Mouse (Mus musculus): ENCODE results near the gene Gucd1. TPM values are rescaled to one million over a fixed set of nuclear protein-coding genes. Genes with fewer than 3 reads are reported as not detected.

Gucd1 gene
- polyA plus RNA-seq, 1 experiment from 2014 or later, result 31.9 TPM

DNA sequence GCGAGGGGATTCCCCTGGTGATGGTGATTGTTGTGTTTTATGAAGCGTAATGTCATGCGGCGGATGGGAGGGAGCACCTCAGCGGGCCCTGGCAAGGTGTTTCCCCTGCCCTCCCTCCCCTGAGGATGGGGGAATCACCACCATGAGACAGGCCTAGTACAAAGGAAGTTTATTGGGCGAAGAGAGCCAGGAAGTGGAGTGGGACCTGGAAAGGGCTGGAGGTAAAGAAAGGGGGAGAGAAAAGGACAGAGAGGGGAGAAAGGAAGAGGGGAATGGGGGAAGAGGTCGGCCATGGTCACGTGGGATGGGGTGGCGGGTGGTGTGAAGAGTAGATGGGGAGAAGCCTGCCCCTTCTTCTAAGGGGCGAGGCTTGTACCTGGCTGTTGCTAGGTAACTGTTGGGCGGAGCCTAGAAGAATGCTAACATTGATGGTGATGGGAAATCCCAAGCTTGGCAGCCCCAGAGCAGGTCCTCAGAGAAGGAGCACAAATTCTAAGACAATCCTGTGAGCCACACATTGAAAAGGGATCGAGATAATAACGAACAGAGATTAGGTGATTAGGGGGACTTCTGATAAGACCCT is 71.2 kb downstream of the Gucd1 start:
- Histone ChIP-seq H3K4me3 (no peak overlapping the region), H3K9me3 (no peaks in the 10 kb centered on the region), H3K4me1 (peaks cover 49% of the 10 kb centered on the region), H3K36me3 (replicated peaks) (no peaks in the 10 kb centered on the region), H3K27ac (replicated peaks) (0 out of 2 replicates have a peak overlapping the region, but pooled peaks have one; percentile 4), H3K27me3 (replicated peaks; ENCODE audit: low read depth, poor library complexity, severe bottlenecking) (no peaks in the 10 kb centered on the region)
- DNase-seq (ENCODE audit: low spot score), result no peak
- WGBS, result 71% methylated on average over 13 of the region's 13 CpGs

DNA sequence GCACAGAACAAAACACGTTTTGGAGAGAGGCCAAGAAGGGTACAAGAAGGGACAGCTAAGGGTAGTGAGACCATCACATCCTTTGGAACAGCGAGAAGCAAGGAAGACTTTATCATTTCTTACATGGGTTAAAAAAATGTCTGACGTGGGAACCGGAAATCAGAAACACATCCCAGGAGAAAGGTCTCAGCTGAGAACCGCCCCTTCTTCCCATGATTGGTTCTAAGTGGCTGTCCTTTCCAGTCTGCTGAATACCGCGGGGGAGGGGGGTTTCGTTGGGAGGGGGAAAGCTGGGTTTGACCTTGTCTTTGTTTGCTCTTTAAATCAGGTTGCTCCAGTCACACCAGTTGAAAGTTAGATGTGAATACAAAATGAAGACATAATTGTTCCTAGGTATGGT is 72.7 kb downstream of the Gucd1 start:
- H3K27me3 ChIP-seq (replicated peaks; ENCODE audit: low read depth, poor library complexity, severe bottlenecking), result no peaks in the 10 kb centered on the region
- no peaks in the 10 kb centered on the region for H3K9me3 ChIP-seq
- H3K27ac ChIP-seq (replicated peaks), result peak overlapping the region; percentile 62
- H3K4me3 ChIP-seq, result peak overlapping the region; percentile 13; the same call in 1 of the 2 replicates
- 41% methylated on average over 8 of the region's 8 CpGs for WGBS
- no peaks in the 10 kb centered on the region for H3K36me3 ChIP-seq (replicated peaks)
- DNase-seq (ENCODE audit: low spot score), result peak; percentile 51
- H3K4me1 ChIP-seq, result peaks cover 47% of the 10 kb centered on the region

DNA sequence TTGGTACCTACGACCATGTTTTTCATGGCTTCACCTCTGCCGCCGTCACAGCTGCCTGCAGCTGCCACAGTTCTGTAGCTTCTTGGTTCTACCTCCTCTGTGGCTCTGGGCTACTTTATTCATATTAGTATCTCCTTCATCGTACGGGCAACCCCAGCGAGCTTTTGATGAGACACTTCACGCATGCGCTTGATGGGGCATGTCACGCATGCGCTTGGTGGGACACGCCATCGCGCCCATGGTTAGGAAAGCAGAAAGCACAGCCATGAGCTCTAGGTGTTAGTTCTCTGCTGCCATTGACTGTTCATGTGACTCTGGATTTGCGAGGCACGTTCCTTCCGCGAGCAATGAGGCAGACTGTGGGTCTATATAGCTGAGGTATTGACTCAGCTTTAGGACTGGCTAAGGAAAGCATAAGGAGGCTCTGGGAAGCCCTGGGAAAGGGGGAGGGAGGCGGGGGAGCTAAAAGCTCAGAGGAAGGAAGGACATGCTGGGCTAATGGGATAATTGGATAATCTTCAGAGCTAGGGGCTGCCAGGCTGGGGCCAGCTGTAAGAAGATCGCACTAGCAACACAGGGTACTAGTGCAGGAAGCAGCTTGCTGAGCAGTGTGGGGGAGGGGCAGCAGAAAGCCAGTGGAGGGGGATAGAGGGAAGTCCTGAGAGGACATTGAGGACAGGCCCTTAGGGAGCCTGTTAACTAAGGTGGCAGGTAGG is 73.5 kb downstream of the Gucd1 start:
- peak; percentile 83 for DNase-seq (ENCODE audit: low spot score)
- Histone ChIP-seq H3K27me3 (replicated peaks; ENCODE audit: low read depth, poor library complexity, severe bottlenecking) (no peaks in the 10 kb centered on the region), H3K9me3 (no peaks in the 10 kb centered on the region), H3K36me3 (replicated peaks) (no peaks in the 10 kb centered on the region), H3K27ac (replicated peaks) (peak overlapping the region; percentile 62; the same call in 1 of the 2 replicates), H3K4me3 (peak overlapping the region; percentile 13; the same call in 1 of the 2 replicates), H3K4me1 (peaks cover 44% of the 10 kb centered on the region)
- WGBS, result 67% methylated on average over 19 of the region's 19 CpGs

DNA sequence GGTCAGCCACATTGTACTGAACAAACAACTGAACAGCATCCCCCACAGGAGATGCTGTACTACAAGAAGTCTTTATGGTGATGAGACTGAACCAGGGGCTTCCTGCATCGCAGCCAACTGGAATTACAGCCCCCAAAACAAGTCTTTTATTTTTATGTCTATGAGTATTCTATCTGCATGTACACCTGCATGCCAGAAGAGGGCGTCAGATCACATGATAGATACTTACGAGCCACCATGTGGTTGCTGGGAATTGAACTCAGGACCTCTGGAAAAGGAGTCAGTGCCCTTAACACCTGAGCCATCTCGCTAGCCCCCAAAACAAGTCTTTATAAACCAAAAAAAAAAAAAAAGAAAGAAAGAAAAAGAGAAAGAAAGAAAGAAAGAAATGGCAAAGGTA is 74.8 kb downstream of the Gucd1 start:
- WGBS, result 78% methylated on average over 4 of the region's 4 CpGs
- no peak for DNase-seq (ENCODE audit: low spot score)
- no peak overlapping the region for H3K27ac ChIP-seq (replicated peaks)
- H3K36me3 ChIP-seq (replicated peaks), result no peaks in the 10 kb centered on the region
- H3K27me3 ChIP-seq (replicated peaks; ENCODE audit: low read depth, poor library complexity, severe bottlenecking), result no peaks in the 10 kb centered on the region
- no peaks in the 10 kb centered on the region for H3K9me3 ChIP-seq
- no peak overlapping the region for H3K4me3 ChIP-seq
- peaks cover 36% of the 10 kb centered on the region for H3K4me1 ChIP-seq

DNA sequence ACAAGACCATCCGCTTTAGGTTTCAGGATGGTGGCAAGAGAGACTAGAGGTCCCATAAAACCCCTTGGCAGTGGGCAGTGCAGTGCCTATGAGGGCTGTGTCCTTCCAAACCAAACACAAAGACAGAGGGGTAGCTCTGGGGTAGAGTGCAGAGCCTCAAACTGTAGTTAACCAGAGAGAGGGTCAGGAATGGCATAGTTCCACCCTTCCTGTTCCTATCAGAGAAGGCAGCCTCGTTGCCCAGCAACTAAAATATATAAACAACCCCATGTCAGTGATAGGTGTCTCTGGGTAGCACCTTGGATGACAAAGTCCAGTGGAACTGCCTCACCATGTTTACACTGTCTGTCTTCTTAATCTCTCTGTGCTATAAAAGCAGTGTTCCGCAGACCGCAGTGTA is 76.0 kb downstream of the Gucd1 start:
- Histone ChIP-seq H3K27me3 (replicated peaks; ENCODE audit: low read depth, poor library complexity, severe bottlenecking) (no peaks in the 10 kb centered on the region), H3K9me3 (no peaks in the 10 kb centered on the region), H3K36me3 (replicated peaks) (no peaks in the 10 kb centered on the region), H3K4me1 (peaks cover 31% of the 10 kb centered on the region), H3K4me3 (no peak overlapping the region), H3K27ac (replicated peaks) (no peak overlapping the region)
- DNase-seq (ENCODE audit: low spot score), result no peak
- WGBS, result 81% methylated on average over 4 of the region's 4 CpGs

DNA sequence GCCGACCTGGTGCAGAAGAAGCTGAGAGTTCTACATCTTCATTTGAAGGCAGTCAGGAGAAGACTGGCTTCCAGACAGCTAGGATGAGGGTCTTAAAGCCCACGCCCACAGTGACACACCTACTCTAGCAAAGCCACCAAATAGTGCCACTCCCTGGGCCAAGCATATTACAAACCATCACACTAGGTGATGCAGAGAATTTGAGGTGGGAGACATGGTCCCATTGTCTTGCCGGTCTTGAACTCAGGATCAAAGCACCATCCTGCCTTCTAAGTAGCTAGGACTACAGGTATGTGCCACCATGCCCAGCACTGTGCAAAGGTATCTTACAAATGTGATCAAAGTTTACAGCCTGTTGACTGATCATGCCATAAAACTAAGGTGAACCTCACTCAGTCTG is 77.0 kb downstream of the Gucd1 start:
- Histone ChIP-seq H3K27me3 (replicated peaks; ENCODE audit: low read depth, poor library complexity, severe bottlenecking) (no peaks in the 10 kb centered on the region), H3K4me1 (peaks cover 28% of the 10 kb centered on the region), H3K36me3 (replicated peaks) (no peaks in the 10 kb centered on the region), H3K9me3 (no peaks in the 10 kb centered on the region), H3K4me3 (no peak overlapping the region), H3K27ac (replicated peaks) (no peak overlapping the region)
- WGBS, result 90% methylated on average over 3 of the region's 3 CpGs
- DNase-seq (ENCODE audit: low spot score), result peak; percentile 2

DNA sequence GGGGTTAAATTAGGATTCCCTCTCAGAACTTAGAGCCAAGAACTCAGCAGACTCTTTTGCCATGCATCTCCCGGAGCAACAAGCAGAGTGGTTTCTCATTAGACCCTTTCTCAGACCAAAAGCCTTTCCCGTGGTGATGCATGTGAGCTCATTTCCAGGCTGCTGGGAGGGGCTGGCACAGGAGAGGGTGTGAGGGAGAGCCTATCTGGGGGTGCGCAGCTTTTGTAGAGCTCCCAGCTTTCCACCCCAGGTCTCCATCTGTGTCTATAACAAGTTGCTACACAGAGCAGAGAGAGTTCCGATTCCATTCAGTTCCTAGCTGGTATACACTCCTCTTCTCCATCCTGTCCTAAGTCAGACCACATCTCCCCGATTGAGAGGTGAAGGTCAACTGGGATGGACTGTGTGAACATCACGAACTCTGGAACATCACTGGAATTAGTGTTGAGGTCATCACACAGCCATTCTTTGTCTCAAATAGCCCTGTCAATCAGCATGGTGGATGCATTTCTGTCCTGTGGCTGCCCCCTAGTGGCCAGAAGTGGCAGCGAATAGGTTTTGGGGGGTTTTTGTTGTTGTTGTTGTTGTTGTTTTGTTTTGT is 78.5 kb downstream of the Gucd1 start:
- 46% methylated on average over 7 of the region's 7 CpGs for WGBS
- H3K4me1 ChIP-seq, result peaks cover 15% of the 10 kb centered on the region
- no peak overlapping the region for H3K4me3 ChIP-seq
- H3K27ac ChIP-seq (replicated peaks), result peak overlapping the region; percentile 48; the same call in 1 of the 2 replicates
- peak; percentile 60 for DNase-seq (ENCODE audit: low spot score)
- H3K27me3 ChIP-seq (replicated peaks; ENCODE audit: low read depth, poor library complexity, severe bottlenecking), result no peaks in the 10 kb centered on the region
- H3K36me3 ChIP-seq (replicated peaks), result no peaks in the 10 kb centered on the region
- H3K9me3 ChIP-seq, result no peaks in the 10 kb centered on the region

DNA sequence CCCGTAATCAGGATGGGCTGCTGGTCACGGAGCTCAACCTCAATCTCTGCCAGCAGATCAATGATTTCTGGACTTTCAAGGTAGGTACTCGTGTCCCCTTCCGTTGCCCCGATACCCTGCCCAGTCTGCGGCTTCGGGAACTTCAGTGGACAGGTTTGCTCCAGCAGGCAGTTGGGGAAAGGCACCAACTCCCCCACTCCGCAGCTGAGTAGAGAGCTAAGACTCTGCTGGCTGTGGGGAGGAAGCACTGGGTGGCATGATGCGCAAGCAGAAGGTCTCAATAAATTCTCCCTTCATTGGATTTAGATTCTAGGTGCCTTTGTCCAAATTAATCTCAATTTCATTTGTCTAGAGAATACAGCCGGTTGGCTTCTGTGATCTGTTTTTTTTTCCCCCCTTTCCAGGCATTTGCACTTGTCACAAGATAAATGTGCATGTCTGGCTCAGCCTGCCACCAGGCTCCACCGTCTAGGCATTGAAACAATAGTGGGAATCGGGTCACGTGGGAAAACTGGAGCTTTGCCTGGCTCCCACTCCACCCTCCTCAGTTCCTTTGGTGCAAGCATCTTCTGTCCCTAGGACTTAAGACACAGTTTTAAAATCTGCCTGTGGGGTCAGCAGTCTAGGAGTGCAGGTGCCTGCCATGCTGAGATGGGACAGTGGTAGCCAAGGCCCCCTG is 79.5 kb downstream of the Gucd1 start:
- WGBS, result 80% methylated on average over 13 of the region's 13 CpGs
- no peak for DNase-seq (ENCODE audit: low spot score)
- Histone ChIP-seq H3K4me3 (no peak overlapping the region), H3K36me3 (replicated peaks) (no peaks in the 10 kb centered on the region), H3K27ac (replicated peaks) (no peak overlapping the region), H3K27me3 (replicated peaks; ENCODE audit: low read depth, poor library complexity, severe bottlenecking) (no peaks in the 10 kb centered on the region), H3K9me3 (no peaks in the 10 kb centered on the region), H3K4me1 (peaks cover 5% of the 10 kb centered on the region; the same call in 1 of the 2 replicates)

DNA sequence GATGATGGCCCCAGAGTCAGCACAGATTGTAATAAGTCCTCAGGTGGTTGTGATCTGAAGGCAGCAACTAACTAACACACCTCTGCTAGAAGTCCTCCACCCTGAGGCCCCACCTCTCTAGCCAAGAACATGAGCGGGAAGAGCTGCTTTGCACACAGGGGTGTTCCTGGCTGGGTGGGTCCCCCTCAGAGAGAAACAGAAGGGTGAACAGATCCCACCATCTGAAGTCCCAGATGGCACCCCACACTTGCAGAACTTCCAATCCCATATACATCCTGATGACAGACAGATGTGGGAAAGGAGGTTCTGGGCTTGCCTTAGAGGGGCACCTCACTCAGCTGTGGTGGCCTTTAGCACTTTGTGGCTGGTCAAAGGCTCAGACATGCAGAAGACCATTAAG is 80.5 kb downstream of the Gucd1 start:
- DNase-seq (ENCODE audit: low spot score), result no peak
- no peak overlapping the region for H3K27ac ChIP-seq (replicated peaks)
- H3K4me1 ChIP-seq, result peaks cover 4% of the 10 kb centered on the region; the same call in 1 of the 2 replicates
- H3K36me3 ChIP-seq (replicated peaks), result no peaks in the 10 kb centered on the region
- no peaks in the 10 kb centered on the region for H3K27me3 ChIP-seq (replicated peaks; ENCODE audit: low read depth, poor library complexity, severe bottlenecking)
- no peak overlapping the region for H3K4me3 ChIP-seq
- WGBS, result 88% methylated on average over 1 of the region's 1 CpGs
- no peaks in the 10 kb centered on the region for H3K9me3 ChIP-seq

DNA sequence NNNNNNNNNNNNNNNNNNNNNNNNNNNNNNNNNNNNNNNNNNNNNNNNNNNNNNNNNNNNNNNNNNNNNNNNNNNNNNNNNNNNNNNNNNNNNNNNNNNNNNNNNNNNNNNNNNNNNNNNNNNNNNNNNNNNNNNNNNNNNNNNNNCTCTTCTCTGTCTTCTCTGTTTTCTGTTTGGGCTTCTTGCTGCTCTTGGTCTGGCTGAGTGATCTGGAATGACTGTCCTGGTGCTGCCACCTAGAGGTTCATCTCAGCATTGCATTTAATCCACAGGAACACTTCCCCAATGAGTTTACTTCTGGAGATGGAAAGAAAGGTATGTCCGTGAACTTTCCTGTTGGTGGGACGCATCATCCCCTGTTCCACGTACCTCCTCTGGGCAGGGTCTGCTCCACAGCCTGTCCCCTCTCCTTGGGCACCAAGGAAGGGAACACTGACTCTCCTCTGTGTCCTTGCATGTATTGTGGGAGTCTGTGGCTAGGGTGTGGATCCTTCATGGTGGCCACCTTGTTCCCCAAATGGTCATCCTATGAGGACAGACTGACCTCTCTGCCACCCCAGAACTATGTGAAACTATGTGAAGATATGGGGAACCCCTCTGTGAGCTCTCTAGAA is 81.1 kb downstream of the Gucd1 start:
- Histone ChIP-seq H3K36me3 (replicated peaks) (no peaks in the 10 kb centered on the region), H3K4me3 (no peak overlapping the region), H3K27ac (replicated peaks) (no peak overlapping the region), H3K27me3 (replicated peaks; ENCODE audit: low read depth, poor library complexity, severe bottlenecking) (no peaks in the 10 kb centered on the region), H3K4me1 (0 out of 2 replicates have a peak, but pooled peaks cover 4% of the 10 kb centered on the region), H3K9me3 (peaks cover under 1% of the 10 kb centered on the region; the same call in 1 of the 2 replicates)
- DNase-seq (ENCODE audit: low spot score), result peak; percentile 82
- 26% methylated on average over 3 of the region's 3 CpGs for WGBS

DNA sequence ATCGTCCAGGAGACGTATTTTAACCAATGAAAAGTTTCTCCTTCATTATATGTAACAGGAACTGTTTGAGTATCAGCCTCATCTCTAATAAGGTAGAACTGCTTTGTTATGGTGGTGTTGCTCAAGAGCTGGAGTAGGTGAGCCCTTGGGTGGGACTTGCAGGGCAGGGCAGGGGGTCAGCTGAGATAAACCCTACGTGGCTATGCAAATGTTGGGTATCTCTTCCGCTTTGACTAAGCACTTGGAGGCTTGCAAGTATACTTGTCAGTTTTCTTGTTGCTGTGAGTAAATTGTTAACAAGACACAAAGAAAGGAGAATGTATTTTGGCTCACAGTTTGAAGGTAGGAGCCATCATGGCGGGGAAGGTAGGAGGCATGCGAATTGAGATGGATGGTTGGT is 87.1 kb downstream of the Gucd1 start:
- Histone ChIP-seq H3K4me1 (no peaks in the 10 kb centered on the region), H3K9me3 (peaks cover 4% of the 10 kb centered on the region; the same call in 1 of the 2 replicates), H3K4me3 (no peak overlapping the region), H3K27me3 (replicated peaks; ENCODE audit: low read depth, poor library complexity, severe bottlenecking) (no peaks in the 10 kb centered on the region), H3K27ac (replicated peaks) (no peak overlapping the region), H3K36me3 (replicated peaks) (no peaks in the 10 kb centered on the region)
- DNase-seq (ENCODE audit: low spot score), result no peak
- WGBS, result 95% methylated on average over 6 of the region's 6 CpGs

DNA sequence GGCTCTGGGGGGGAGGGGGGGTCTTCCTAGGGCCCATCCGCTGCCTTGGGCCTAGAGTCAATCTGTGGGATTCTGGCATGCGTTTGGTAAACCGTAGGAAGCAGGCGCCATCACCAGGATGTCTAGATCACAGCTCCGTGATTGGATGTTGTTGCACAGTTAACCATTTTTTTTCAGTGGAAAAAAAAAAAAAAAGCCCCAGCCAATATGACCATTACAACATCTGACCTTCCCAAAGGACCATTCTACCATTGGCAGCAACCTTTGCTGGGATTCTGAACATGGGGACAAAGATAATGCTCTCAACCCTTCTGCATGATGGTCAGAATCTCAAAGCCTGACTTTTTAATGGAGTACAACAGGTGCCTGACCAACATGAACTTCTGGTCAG is 87.6 kb downstream of the Gucd1 start:
- Histone ChIP-seq H3K9me3 (peaks cover 4% of the 10 kb centered on the region; the same call in 1 of the 2 replicates), H3K27me3 (replicated peaks; ENCODE audit: low read depth, poor library complexity, severe bottlenecking) (no peaks in the 10 kb centered on the region), H3K36me3 (replicated peaks) (no peaks in the 10 kb centered on the region), H3K4me3 (no peak overlapping the region), H3K4me1 (no peaks in the 10 kb centered on the region), H3K27ac (replicated peaks) (no peak overlapping the region)
- no peak for DNase-seq (ENCODE audit: low spot score)
- WGBS, result 91% methylated on average over 5 of the region's 5 CpGs
